Mouse (Mus musculus) forebrain, embryonic 16.5 days (tissue): ENCODE results near the gene Caln1. TPM values are rescaled to one million over a fixed set of nuclear protein-coding genes. Genes with fewer than 3 reads are reported as not detected.

Experiments used
- ATAC-seq: fragments of 200-750 bp; cut with Nextera tagmentation; 2 replicates; pipeline ENCODE4 v1.8.0; 2017; ENCODE audit warnings: mild to moderate bottlenecking, moderate library complexity
- H3K27ac ChIP-seq: fragments of 300-500 bp; sonication (generic); 2 replicates; pipeline ENCODE4 v1.5.1; 2014; ENCODE audit warnings: low read length, control low read depth
- H3K27me3 ChIP-seq: fragments of 300-500 bp; sonication (generic); replicated peaks from 2 replicates; pipeline ENCODE4 v1.6.1; 2014; ENCODE audit warnings: low read length; ENCODE audit not compliant: control insufficient read depth, insufficient read depth
- H3K36me3 ChIP-seq: fragments of 300-500 bp; sonication (generic); 2 replicates; pipeline ENCODE4 v1.6.1; 2014; ENCODE audit not compliant: control insufficient read depth, insufficient read depth
- H3K4me1 ChIP-seq: fragments of 300-500 bp; sonication (generic); replicated peaks from 2 replicates; pipeline ENCODE4 v1.6.1; 2014; ENCODE audit warnings: low read length; ENCODE audit not compliant: control insufficient read depth, insufficient read depth
- H3K4me2 ChIP-seq: fragments of 300-500 bp; sonication (generic); 2 replicates; pipeline ENCODE4 v1.6.1; 2014; ENCODE audit warnings: mild to moderate bottlenecking, low read length, control low read depth
- H3K4me3 ChIP-seq: fragments of 300-500 bp; sonication (generic); replicated peaks from 2 replicates; pipeline ENCODE4 v1.5.1; 2014; ENCODE audit warnings: mild to moderate bottlenecking, low read length, control low read depth
- H3K9ac ChIP-seq: fragments of 300-500 bp; sonication (generic); replicated peaks from 2 replicates; pipeline ENCODE4 v1.6.1; 2014; ENCODE audit warnings: low read depth, low read length, control low read depth
- H3K9me3 ChIP-seq: fragments of 300-500 bp; sonication (generic); 2 replicates; pipeline ENCODE4 v1.6.1; 2016; ENCODE audit warnings: low read length; ENCODE audit not compliant: control insufficient read depth
- whole genome bisulfite sequencing: fragments of 180-500 bp; shearing (Covaris S2); extraction: QIAGEN DNeasy Blood & Tissue Kit; methylation state at CpG from one replicate; pipeline ENCODE4 v1.1.7; 2014; 5-methylcytosine and 5-hydroxymethylcytosine counted together
- polyA plus RNA-seq: library from polyadenylated mRNA; unstranded; fragments of >200 nt; fragmentation: Nextera tagmentation; extraction: Ambion mirVana; gene quantifications from 2 replicates; pipeline ENCODE4 v1.2.1, GENCODE M21; 2015

Gene Caln1
- polyA plus RNA-seq, 1 experiment from 2014 or later: 24.4 TPM

GRCm38 (mm10) chr5:130375411-130375810, 6.2 kb downstream of the Caln1 start:
- H3K9me3 ChIP-seq: peaks cover 3% of the 10 kb centered on the region; the same call in 1 of the 2 replicates
- no peaks in the 10 kb centered on the region for H3K27me3 ChIP-seq
- ATAC-seq: no peak
- H3K4me3 ChIP-seq: no peak overlapping the region
- H3K9ac ChIP-seq: no peak overlapping the region
- WGBS: 96% methylated on average over 3 of the region's 3 CpGs
- H3K36me3 ChIP-seq: no peaks in the 10 kb centered on the region
- H3K27ac ChIP-seq: no peak overlapping the region
- H3K4me1 ChIP-seq: no peaks in the 10 kb centered on the region
- H3K4me2 ChIP-seq: no peak overlapping the region

- WGBS: 13% methylated on average over 13 of the region's 13 CpGs
- peak within 1 kb of the TSS; percentile 41 for H3K4me2 ChIP-seq
- 0 out of 2 replicates have a peak within 1 kb of the TSS, but pooled peaks have one; percentile 9 for H3K4me3 ChIP-seq
- no peaks in the 10 kb centered on the region for H3K36me3 ChIP-seq
- no peaks in the 10 kb centered on the region for H3K27me3 ChIP-seq
- H3K27ac ChIP-seq: no peak within 1 kb of the TSS
- no peaks in the 10 kb centered on the region for H3K9me3 ChIP-seq
- ATAC-seq: no peak
- no peak within 1 kb of the TSS for H3K9ac ChIP-seq
- no peaks in the 10 kb centered on the region; the same call in 1 of the 2 replicates for H3K4me1 ChIP-seq
Measured at GRCm38 (mm10) chr5:130384222-130384912, 15.1 kb downstream of the Caln1 start, which contains the start of gene A330070K13Rik. TSS of gene A330070K13Rik (minus strand) at chr5:130384631.

GRCm38 (mm10) chr5:130386418-130386817, 17.2 kb downstream of the Caln1 start:
- Histone ChIP-seq H3K36me3 (no peaks in the 10 kb centered on the region), H3K4me2 (no peak overlapping the region), H3K27me3 (no peaks in the 10 kb centered on the region), H3K4me3 (no peak overlapping the region), H3K4me1 (no peaks in the 10 kb centered on the region; the same call in 1 of the 2 replicates), H3K9ac (no peak overlapping the region), H3K9me3 (no peaks in the 10 kb centered on the region), H3K27ac (no peak overlapping the region)
- no peak for ATAC-seq
- 68% methylated on average over 7 of the region's 7 CpGs for WGBS

GRCm38 (mm10) chr5:130393618-130394355, 24.5 kb downstream of the Caln1 start:
- H3K36me3 ChIP-seq: no peaks in the 10 kb centered on the region
- WGBS: 43% methylated on average over 8 of the region's 8 CpGs
- H3K9ac ChIP-seq: no peak overlapping the region
- H3K27me3 ChIP-seq: no peaks in the 10 kb centered on the region
- no peak overlapping the region for H3K4me2 ChIP-seq
- H3K27ac ChIP-seq: no peak overlapping the region
- ATAC-seq: no peak
- 0 out of 2 replicates have a peak, but pooled peaks cover 3% of the 10 kb centered on the region for H3K4me1 ChIP-seq
- no peaks in the 10 kb centered on the region for H3K9me3 ChIP-seq
- no peak overlapping the region for H3K4me3 ChIP-seq

GRCm38 (mm10) chr5:130394386-130394785, 25.1 kb downstream of the Caln1 start:
- 0 out of 2 replicates have a peak, but pooled peaks cover 3% of the 10 kb centered on the region for H3K4me1 ChIP-seq
- no peaks in the 10 kb centered on the region for H3K9me3 ChIP-seq
- no peak for ATAC-seq
- H3K27me3 ChIP-seq: no peaks in the 10 kb centered on the region
- H3K9ac ChIP-seq: no peak overlapping the region
- no peak overlapping the region for H3K4me2 ChIP-seq
- no peaks in the 10 kb centered on the region for H3K36me3 ChIP-seq
- H3K4me3 ChIP-seq: no peak overlapping the region
- H3K27ac ChIP-seq: no peak overlapping the region
- WGBS: 66% methylated on average over 8 of the region's 8 CpGs

- ATAC-seq: no peak
- 78% methylated on average over 6 of the region's 6 CpGs for WGBS
- no peaks in the 10 kb centered on the region for H3K36me3 ChIP-seq
Measured at GRCm38 (mm10) chr5:130395142-130395541, 25.9 kb downstream of the Caln1 start.

GRCm38 (mm10) chr5:130400136-130400917, 31.1 kb downstream of the Caln1 start:
- Histone ChIP-seq H3K4me2 (no peak overlapping the region), H3K4me1 (no peaks in the 10 kb centered on the region), H3K27me3 (no peaks in the 10 kb centered on the region), H3K27ac (no peak overlapping the region), H3K9ac (no peak overlapping the region), H3K36me3 (no peaks in the 10 kb centered on the region), H3K9me3 (peaks cover 2% of the 10 kb centered on the region; the same call in 1 of the 2 replicates), H3K4me3 (no peak overlapping the region)
- no peak for ATAC-seq
- WGBS: 92% methylated on average over 8 of the region's 8 CpGs

More at GRCm38 (mm10) chr5:130395142-130395541, 25.9 kb downstream of the Caln1 start:
- Histone ChIP-seq H3K4me2 (no peak overlapping the region), H3K9ac (no peak overlapping the region), H3K9me3 (no peaks in the 10 kb centered on the region), H3K4me1 (0 out of 2 replicates have a peak, but pooled peaks cover 3% of the 10 kb centered on the region), H3K27me3 (no peaks in the 10 kb centered on the region), H3K27ac (no peak overlapping the region), H3K4me3 (no peak overlapping the region)

- WGBS: 44% methylated on average over 1 of the region's 1 CpGs
- peaks cover 2% of the 10 kb centered on the region; the same call in 1 of the 2 replicates for H3K9me3 ChIP-seq
- H3K4me2 ChIP-seq: no peak overlapping the region
- H3K4me1 ChIP-seq: no peaks in the 10 kb centered on the region
- H3K27ac ChIP-seq: no peak overlapping the region
- H3K27me3 ChIP-seq: no peaks in the 10 kb centered on the region
- H3K36me3 ChIP-seq: no peaks in the 10 kb centered on the region
- no peak overlapping the region for H3K4me3 ChIP-seq
- no peak for ATAC-seq
- no peak overlapping the region for H3K9ac ChIP-seq
Measured at GRCm38 (mm10) chr5:130405201-130405600, 35.9 kb downstream of the Caln1 start.

GRCm38 (mm10) chr5:130409706-130410105, 40.5 kb downstream of the Caln1 start:
- H3K27ac ChIP-seq: no peak overlapping the region
- no peaks in the 10 kb centered on the region for H3K9me3 ChIP-seq
- no peak for ATAC-seq
- no peaks in the 10 kb centered on the region for H3K36me3 ChIP-seq
- 93% methylated on average over 6 of the region's 6 CpGs for WGBS
- no peak overlapping the region for H3K4me2 ChIP-seq
- H3K4me3 ChIP-seq: no peak overlapping the region
- H3K27me3 ChIP-seq: no peaks in the 10 kb centered on the region
- no peaks in the 10 kb centered on the region for H3K4me1 ChIP-seq
- no peak overlapping the region for H3K9ac ChIP-seq
